Mouse (Mus musculus) lung, postnatal 0 days (tissue): ENCODE measurements around the gene Wfdc3.

Experiments
- CTCF ChIP-seq: IDR thresholded peaks from 2 replicates; pipeline ENCODE4 v1.5.1; 2016; ENCODE audit warnings: antibody characterized with exemption, mild to moderate bottlenecking
- EP300 ChIP-seq: IDR thresholded peaks from 2 replicates; pipeline ENCODE4 v1.6.1; 2016; ENCODE audit warnings: antibody characterized with exemption, mild to moderate bottlenecking, control low read depth

DNA sequence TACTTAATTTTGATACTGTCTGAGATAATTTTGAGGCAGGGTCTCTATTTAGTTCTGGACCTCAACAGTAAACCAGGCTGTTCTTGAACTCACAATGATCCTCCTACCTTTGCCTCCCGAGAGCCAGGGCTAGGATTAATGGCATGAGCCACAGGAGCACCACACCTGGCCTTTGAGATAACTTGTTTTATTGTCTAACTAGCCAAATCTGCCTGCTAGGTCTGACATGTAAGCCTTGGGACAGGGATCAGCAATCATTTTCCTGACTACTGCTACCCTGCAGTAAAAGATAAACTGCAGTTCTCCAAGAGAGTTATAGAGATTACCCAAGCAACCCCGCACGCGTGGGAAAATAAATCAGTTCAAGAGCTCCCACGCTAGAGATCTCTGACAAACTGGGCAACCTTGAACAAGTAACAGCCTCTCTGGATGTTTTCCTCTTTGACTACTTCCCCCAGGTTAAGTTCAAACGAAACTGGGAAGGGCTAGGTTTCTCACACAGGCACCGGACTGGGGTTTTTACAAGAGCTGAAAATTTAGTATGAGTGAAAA lies 39.2 kb upstream of the Wfdc3 start:
- no peak for TF ChIP-seq CTCF
- TF ChIP-seq EP300, result no peak
